In genomic region chr6:5108494-5108893, GRCm38 (mm10) we compare ENCODE assay signal across 10 mouse cellular contexts.
"Had no signal": no experiment of that assay in that cellular context is flagged by ENCODE, and none has a peak within 500 bp of the region (broad histone marks: within the 10 kb centered on the region; RNA-seq: fewer than 3 reads in every experiment).

No protein-coding gene starts in this region.

- H3K9me3 ChIP-seq: liver, embryonic 13.5 days; lung, embryonic 15.5 days; midbrain, embryonic 15.5 days had no signal

- H3K36me3 ChIP-seq: liver, embryonic 13.5 days; lung, embryonic 15.5 days; midbrain, embryonic 15.5 days had no signal

- ATAC-seq: liver, postnatal 0 days; midbrain, embryonic 15.5 days had no signal

- H3K4me2 ChIP-seq: liver, embryonic 13.5 days; lung, embryonic 15.5 days; midbrain, embryonic 15.5 days had no signal

- DNase-seq: kidney, adult 8-10 months; kidney, postnatal 25 days; liver; liver, embryonic 13.5 days; liver, postnatal 0 days; right cerebral cortex, adult 18-20 months; right cerebral cortex, postnatal 25 days; thymus, postnatal 36 days had no signal

- H3K27ac ChIP-seq: liver, embryonic 13.5 days; lung, embryonic 15.5 days; midbrain, embryonic 15.5 days had no signal

- H3K27me3 ChIP-seq: liver, embryonic 13.5 days; lung, embryonic 15.5 days; midbrain, embryonic 15.5 days had no signal

- H3K9ac ChIP-seq: liver, embryonic 13.5 days; liver, postnatal 0 days; lung, embryonic 15.5 days; midbrain, embryonic 15.5 days had no signal

- H3K4me3 ChIP-seq: liver, embryonic 13.5 days; lung, embryonic 15.5 days; midbrain, embryonic 15.5 days had no signal
